Mouse (Mus musculus) intestine, embryonic 14.5 days (tissue): ENCODE data around the gene Inpp5a. TPM values are rescaled to one million over a fixed set of nuclear protein-coding genes. Genes with fewer than 3 reads are reported as not detected.

Experiments used
- ATAC-seq: fragments of 200-750 bp; cut with Nextera tagmentation; replicated peaks from 2 replicates; pipeline ENCODE4 v1.8.0; 2017; ENCODE audit warnings: low read depth, moderate number of reproducible peaks, moderate TSS enrichment, moderate library complexity; ENCODE audit not compliant: low FRiP score, low TSS enrichment
- DNase-seq: peaks from one replicate; pipeline ENCODE4 v3.0.0-alpha.2; 2018; ENCODE audit warnings: low spot score
- H3K27ac ChIP-seq: fragments of 300-500 bp; sonication (generic); 2 replicates; pipeline ENCODE4 v1.5.1; 2014; ENCODE audit warnings: low read depth, mild to moderate bottlenecking, control low read depth
- H3K27me3 ChIP-seq: fragments of 300-500 bp; sonication (generic); replicated peaks from 2 replicates; pipeline ENCODE4 v1.6.1; 2014; ENCODE audit warnings: low read length, control low read depth; ENCODE audit not compliant: control insufficient read depth, insufficient read depth
- H3K36me3 ChIP-seq: fragments of 300-500 bp; sonication (generic); 2 replicates; pipeline ENCODE4 v1.6.1; 2014; ENCODE audit warnings: low read length, control low read depth; ENCODE audit not compliant: control insufficient read depth, insufficient read depth
- H3K4me1 ChIP-seq: fragments of 300-500 bp; sonication (generic); replicated peaks from 2 replicates; pipeline ENCODE4 v1.6.1; 2014; ENCODE audit warnings: low read length, control low read depth, mixed read lengths; ENCODE audit not compliant: control insufficient read depth, insufficient read depth
- H3K4me2 ChIP-seq: fragments of 300-500 bp; sonication (generic); 2 replicates; pipeline ENCODE4 v1.6.1; 2014; ENCODE audit warnings: low read length
- H3K4me3 ChIP-seq: fragments of 300-500 bp; sonication (generic); 2 replicates; pipeline ENCODE4 v1.5.1; 2014; ENCODE audit warnings: low read depth, low read length, control low read depth, mixed read lengths
- H3K9ac ChIP-seq: fragments of 300-500 bp; sonication (generic); 2 replicates; pipeline ENCODE4 v1.6.1; 2014; ENCODE audit warnings: mild to moderate bottlenecking, low read length
- H3K9me3 ChIP-seq: fragments of 300-500 bp; sonication (generic); 2 replicates; pipeline ENCODE4 v1.6.1; 2016; ENCODE audit warnings: low read length, control low read depth; ENCODE audit not compliant: control insufficient read depth
- WGBS: fragments of 180-500 bp; shearing (Covaris S2); extraction: QIAGEN DNeasy Blood & Tissue Kit; methylation state at CpG from one replicate; pipeline ENCODE4 v1.1.7; 2014; 5-methylcytosine and 5-hydroxymethylcytosine counted together
- polyA plus RNA-seq: library from polyadenylated mRNA; unstranded; fragments of >200 nt; fragmentation: Nextera tagmentation; extraction: Ambion mirVana; gene quantifications from 2 replicates; pipeline ENCODE4 v1.2.1, GENCODE M21; 2014

Gene Inpp5a
- polyA plus RNA-seq, 1 experiment from 2014 or later, result 49.8 TPM

DNA sequence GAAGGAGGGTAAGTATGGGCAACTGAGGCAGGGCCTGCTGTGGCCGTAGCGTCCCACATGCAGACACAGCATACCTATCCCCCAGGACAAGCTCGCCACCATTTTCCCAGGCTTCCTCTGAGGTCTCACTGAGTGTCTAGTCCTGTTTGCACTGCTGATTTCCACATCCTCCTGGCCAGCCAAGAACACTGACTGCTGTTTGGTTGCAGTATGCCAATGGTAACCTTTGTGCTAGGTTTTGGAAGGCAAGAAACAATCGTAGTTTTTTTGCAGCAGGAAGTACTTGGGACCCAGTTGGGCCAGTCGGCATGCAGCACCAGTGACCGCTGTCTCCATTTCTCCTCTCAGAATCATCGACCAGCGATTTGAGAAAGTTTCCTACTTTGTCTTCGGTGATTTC is 148.9 kb downstream of the Inpp5a start:
- WGBS, result 95% methylated on average over 9 of the region's 9 CpGs
- Histone ChIP-seq H3K36me3 (peaks cover 34% of the 10 kb centered on the region), H3K4me2 (no peak overlapping the region), H3K9me3 (no peaks in the 10 kb centered on the region), H3K9ac (no peak overlapping the region), H3K27me3 (no peaks in the 10 kb centered on the region), H3K4me3 (no peak overlapping the region), H3K27ac (no peak overlapping the region), H3K4me1 (no peaks in the 10 kb centered on the region)
- ATAC-seq, result no peak
- no peak for DNase-seq

DNA sequence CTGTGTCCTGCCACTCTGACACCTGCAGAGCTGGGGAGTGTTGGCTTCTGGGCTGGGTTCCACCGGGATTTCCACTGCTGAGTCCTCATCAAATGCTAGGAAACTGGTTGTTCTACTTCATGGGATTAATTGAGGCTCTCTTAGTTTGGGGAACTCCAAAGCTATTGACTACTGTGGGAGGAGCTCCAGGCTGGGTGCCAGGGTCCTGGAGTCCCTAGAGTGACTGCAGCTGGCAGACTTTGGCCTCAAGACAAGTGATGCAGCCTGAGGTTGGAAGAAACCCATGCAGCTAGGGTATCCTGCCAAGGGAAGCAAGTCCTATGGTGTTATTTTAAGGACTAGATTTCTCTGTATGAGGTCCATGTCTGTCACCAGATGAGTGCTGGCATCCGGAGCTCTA is 149.6 kb downstream of the Inpp5a start:
- Histone ChIP-seq H3K4me2 (no peak overlapping the region), H3K27me3 (no peaks in the 10 kb centered on the region), H3K9me3 (no peaks in the 10 kb centered on the region), H3K4me1 (no peaks in the 10 kb centered on the region), H3K9ac (no peak overlapping the region), H3K27ac (no peak overlapping the region), H3K4me3 (no peak overlapping the region), H3K36me3 (peaks cover 34% of the 10 kb centered on the region)
- no peak for DNase-seq
- WGBS, result 90% methylated on average over 2 of the region's 2 CpGs
- no peak for ATAC-seq

DNA sequence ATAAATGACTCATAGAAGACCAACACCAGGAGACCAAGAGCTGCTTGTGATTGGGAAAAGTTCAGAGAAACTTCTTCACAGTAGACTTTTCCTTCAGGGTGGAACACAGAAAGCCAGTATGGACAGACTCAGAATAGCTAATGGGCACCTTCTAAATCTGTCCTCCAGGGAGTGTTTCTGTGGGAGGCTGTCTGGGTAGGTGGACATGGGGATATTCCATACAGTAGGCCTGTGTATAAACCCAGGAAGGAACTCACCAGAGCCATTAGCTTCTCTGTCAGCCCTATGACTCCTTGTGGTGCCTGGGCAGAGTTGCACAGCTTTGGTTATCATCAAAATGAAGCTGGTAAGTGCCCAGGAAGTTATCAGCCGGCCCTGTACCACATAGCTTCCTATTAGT is 151.7 kb downstream of the Inpp5a start:
- WGBS, result 74% methylated on average over 1 of the region's 1 CpGs
- Histone ChIP-seq H3K9ac (no peak overlapping the region), H3K4me1 (no peaks in the 10 kb centered on the region), H3K4me2 (no peak overlapping the region), H3K4me3 (no peak overlapping the region), H3K9me3 (no peaks in the 10 kb centered on the region), H3K27me3 (no peaks in the 10 kb centered on the region), H3K27ac (no peak overlapping the region), H3K36me3 (peaks cover 39% of the 10 kb centered on the region)
- no peak for ATAC-seq
- no peak for DNase-seq

DNA sequence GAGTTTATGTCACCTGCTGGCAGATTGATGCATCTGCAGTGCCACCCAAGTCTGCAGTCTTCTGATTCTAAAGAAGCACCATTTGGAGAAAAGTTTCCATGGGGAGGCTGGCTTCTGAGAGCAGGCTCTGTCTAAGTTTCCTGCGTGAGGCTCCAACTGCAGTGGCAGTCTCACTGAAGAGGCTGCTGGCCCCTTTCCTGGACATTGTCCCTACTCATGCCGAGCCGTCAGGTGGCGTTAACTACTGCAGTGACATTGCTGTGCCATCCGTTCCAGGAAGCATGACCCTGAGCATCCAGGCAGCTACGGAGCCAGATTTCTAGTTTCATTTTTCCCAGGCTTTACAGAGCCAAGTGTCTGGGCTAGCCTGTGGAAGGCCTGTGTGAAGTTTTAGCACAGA is 152.5 kb downstream of the Inpp5a start:
- H3K4me2 ChIP-seq, result no peak overlapping the region
- 91% methylated on average over 6 of the region's 6 CpGs for WGBS
- H3K9ac ChIP-seq, result no peak overlapping the region
- H3K36me3 ChIP-seq, result peaks cover 41% of the 10 kb centered on the region
- no peak for ATAC-seq
- H3K27me3 ChIP-seq, result no peaks in the 10 kb centered on the region
- DNase-seq, result no peak
- H3K27ac ChIP-seq, result no peak overlapping the region
- H3K9me3 ChIP-seq, result no peaks in the 10 kb centered on the region
- H3K4me1 ChIP-seq, result no peaks in the 10 kb centered on the region
- H3K4me3 ChIP-seq, result no peak overlapping the region

DNA sequence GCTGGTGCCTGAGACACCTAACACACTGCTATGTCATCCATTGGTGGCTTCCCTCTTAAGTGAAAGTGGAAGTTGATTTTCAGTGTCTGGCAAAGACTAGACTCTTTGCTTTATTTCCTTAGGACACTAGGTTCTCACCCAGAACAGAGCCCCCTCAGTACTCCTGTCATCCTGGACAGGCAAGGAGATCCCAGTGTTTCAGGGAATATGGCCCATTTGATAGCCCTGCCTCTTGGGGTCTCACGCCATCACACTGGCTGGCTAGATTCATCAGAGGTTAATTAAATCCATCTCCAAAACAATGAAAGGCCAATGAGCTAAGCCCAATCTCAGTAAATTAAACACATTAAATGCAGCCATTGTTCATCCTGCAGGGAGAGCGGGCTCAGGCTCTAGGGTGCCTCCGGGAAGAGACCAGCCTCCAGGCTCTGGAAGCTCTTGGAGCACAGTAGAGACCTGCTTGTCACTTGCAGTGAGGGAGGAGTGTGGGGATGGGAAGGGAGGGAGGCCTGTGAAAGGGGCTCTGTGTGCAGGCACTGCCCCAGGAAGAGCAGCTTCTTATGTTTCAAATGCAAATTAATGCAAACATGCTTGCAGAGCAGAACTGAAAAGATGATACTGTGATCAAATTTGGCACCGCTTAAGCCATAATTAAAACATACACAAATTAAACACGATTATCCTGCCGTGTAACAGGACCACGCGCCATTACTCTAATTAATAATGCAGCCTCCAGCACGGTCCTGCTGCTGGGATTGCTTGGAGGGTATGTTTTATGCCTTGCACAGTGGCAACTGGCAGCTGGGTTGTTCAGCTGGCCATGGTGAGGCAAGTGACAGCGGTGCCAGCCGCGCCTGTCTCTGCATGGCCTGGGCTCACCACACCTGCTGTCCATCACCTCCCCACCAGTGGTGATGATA is 156.1 kb downstream of the Inpp5a start:
- DNase-seq (no peak), ATAC-seq (no peak)
- Histone ChIP-seq H3K4me2 (no peak overlapping the region), H3K27ac (no peak overlapping the region), H3K9me3 (no peaks in the 10 kb centered on the region), H3K27me3 (no peaks in the 10 kb centered on the region), H3K4me1 (no peaks in the 10 kb centered on the region), H3K36me3 (peaks cover 32% of the 10 kb centered on the region), H3K9ac (no peak overlapping the region), H3K4me3 (no peak overlapping the region)
- WGBS, result 79% methylated on average over 12 of the region's 12 CpGs

DNA sequence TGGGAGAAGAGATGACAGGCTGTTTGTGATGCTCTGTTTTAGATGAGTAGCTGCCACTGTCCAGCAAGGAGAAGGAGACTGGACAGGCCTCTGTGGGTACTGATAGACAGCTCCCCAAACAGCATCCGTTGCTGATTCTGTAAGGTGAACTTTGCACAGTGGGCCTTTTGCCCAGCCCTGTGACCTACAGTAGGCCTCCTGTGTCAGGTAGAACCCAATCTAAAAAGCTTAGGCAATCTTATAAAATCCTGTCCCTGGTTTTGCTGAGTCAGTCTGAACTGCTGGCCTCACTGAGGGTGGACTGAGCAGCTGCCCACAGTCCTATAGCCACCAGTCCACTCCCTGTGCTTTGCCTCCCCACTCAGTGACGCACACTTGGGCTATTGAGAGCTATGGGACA is 158.4 kb downstream of the Inpp5a start:
- no peak overlapping the region for H3K4me3 ChIP-seq
- no peaks in the 10 kb centered on the region for H3K9me3 ChIP-seq
- H3K9ac ChIP-seq, result no peak overlapping the region
- ATAC-seq (no peak), DNase-seq (no peak)
- WGBS, result 80% methylated on average over 2 of the region's 2 CpGs
- no peak overlapping the region for H3K4me2 ChIP-seq
- H3K36me3 ChIP-seq, result peaks cover 18% of the 10 kb centered on the region
- H3K27me3 ChIP-seq, result no peaks in the 10 kb centered on the region
- no peak overlapping the region for H3K27ac ChIP-seq
- H3K4me1 ChIP-seq, result no peaks in the 10 kb centered on the region

DNA sequence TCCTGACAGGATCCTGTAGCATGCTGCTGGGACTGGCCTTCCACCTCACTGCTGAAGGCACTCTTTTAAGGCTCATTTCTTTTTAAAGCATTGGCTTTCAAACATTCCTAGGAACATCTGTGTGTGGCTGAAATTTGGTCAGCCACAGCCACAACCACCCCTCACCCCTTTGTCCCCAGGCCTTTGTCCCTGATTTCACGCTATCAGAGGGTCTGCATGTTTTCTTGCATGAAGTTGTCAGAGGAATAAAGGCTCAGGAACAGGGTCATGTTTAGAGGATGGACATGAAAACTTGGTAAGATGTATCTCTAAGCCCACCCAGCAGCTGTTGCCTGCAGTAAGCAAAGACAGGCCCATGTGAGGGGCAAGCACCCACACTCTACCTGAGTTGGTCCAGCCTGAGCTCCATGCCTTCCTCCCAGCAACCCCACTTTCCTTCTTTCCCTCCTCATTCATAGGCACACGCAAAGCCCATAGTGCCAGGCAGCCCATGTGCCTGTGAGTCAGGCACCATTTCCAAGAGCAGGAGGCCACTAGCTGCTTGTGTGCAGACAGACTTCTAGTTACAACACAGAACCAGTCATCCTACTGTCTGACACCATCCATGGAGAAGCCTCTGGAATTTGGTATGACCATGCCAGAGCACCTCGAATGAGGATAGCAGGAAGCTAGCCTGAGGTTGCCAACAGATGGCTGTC is 161.3 kb downstream of the Inpp5a start:
- Histone ChIP-seq H3K4me3 (no peak overlapping the region), H3K9me3 (no peaks in the 10 kb centered on the region), H3K27me3 (no peaks in the 10 kb centered on the region), H3K9ac (no peak overlapping the region), H3K4me2 (no peak overlapping the region), H3K4me1 (no peaks in the 10 kb centered on the region), H3K36me3 (peaks cover 12% of the 10 kb centered on the region; the same call in 1 of the 2 replicates), H3K27ac (no peak overlapping the region)
- ATAC-seq, result no peak
- 81% methylated on average over 3 of the region's 3 CpGs for WGBS
- DNase-seq, result no peak

DNA sequence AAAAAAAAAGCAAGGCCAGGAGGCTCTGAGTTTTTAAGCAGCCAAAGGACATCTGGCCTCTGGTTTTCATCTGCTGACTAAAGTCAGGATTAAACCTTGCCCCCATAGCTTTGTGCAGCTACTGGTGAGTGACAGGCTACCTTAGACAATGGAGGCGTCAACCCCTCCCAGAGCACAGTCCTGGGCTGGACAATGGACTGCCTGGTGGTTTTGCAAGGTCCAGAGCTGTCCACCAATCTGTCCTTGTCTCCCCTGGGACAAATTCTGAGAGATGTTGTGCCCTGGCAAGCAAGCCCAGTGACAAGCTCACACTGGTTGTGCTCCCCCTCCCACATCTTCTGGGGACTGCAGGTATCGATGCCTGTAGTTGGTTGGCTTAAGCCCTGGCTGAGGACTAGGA is 162.6 kb downstream of the Inpp5a start:
- Histone ChIP-seq H3K4me2 (no peak overlapping the region), H3K36me3 (0 out of 2 replicates have a peak, but pooled peaks cover 7% of the 10 kb centered on the region), H3K4me3 (no peak overlapping the region), H3K4me1 (no peaks in the 10 kb centered on the region), H3K9ac (no peak overlapping the region), H3K9me3 (no peaks in the 10 kb centered on the region), H3K27me3 (no peaks in the 10 kb centered on the region), H3K27ac (no peak overlapping the region)
- WGBS, result 85% methylated on average over 2 of the region's 2 CpGs
- no peak for ATAC-seq
- DNase-seq, result no peak
